Mouse (Mus musculus) heart, postnatal 25 days (tissue): ENCODE results near the gene Arhgap27. TPM values are rescaled to one million over a fixed set of nuclear protein-coding genes. Genes with fewer than 3 reads are reported as not detected.
A peak's percentile ranks its signal among the peaks of the same experiment; 100 is the strongest.

Experiments used
- DNase-seq: peaks from one replicate; pipeline ENCODE4 v3.0.0; 2022; ENCODE audit warnings: low spot score
- intact Hi-C: fragments of 180-260 bp; cut with DNase I; formaldehyde crosslinking; loops from one replicate; pipeline ENCODE4 v1.15.1; 2025
- total RNA-seq, 2 experiments: library from RNA; stranded (reverse); gene quantifications; 2 replicates each; pipeline ENCODE4 v1.2.3; 2021

Gene Arhgap27
- total RNA-seq, 2 experiments from 2014 or later: 13.9 to 17.8 TPM

DNA sequence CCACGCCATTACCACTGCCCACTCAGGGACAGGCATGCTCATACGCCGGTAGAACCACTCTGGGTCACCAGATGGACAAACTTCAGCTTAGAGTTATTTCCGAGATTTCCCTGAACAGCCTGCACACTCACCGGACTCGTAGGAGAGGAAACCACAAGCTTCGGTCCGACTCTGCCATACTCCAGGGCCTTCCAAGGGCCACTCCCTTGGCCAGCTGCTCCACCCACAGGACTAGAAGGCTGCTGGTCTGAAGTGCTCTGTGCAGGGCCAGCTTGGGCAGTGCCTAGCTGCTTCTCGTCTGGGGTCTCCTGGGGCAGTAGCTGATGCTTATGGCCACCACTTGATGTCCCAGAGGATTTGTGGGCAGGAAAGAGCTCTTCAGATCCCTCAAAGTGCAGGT lies 23.3 kb upstream of the Arhgap27 start:
- no peak for DNase-seq
- intact Hi-C loops: no loop called here

DNA sequence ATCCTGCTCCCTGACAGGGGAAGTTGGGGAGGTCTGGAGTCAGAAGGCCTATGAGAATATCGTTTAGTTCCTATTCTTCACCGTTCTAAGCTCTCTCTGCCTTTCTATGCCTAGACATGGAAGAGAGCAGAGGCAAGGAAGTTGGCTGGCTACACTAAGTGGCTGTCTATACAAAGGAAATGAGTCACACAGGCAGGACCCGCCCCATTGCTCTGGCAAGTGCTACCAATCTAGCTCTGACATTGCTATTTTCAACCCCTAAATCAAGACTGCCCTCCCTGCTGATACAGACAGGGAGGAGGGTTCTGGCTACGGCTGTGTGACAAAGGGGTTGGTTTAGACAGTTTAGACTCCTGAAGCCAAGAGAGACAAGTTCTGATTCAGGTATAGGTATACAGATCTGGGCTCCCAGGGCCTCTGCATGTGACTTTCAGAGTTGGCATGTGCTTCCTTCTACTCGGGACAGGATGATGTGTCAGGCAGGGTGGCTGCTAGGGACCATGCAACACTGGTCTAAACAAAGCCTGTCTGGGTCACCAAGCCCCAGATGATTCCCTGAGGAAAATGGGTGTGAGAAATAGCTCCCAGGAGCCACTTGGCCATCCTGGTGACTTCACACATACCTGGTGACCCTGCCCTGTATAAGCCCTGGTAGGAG lies 18.6 kb upstream of the Arhgap27 start:
- DNase-seq: peak; percentile 82
- intact Hi-C loops: no loop called here

DNA sequence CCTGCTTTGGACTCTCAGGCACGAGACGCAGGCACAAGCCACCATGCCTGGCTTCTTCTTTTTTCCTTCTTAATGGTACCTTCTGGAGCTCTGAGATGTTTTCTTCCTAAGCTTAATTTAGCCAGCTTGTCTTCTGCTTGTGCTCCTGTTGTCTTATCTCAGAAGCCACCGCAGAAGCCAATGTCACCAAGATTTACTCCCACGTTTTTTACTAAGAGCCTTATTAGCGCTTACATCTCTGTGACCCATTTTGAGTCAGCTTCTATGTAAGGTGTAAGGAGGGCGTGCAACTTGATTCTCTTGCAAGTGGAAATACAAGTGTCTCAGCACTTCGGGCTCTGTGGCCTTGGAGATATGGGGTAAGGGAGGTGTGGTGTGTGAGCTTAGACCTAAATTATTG lies 18.0 kb upstream of the Arhgap27 start:
- intact Hi-C loops: no loop called here
- DNase-seq: no peak

DNA sequence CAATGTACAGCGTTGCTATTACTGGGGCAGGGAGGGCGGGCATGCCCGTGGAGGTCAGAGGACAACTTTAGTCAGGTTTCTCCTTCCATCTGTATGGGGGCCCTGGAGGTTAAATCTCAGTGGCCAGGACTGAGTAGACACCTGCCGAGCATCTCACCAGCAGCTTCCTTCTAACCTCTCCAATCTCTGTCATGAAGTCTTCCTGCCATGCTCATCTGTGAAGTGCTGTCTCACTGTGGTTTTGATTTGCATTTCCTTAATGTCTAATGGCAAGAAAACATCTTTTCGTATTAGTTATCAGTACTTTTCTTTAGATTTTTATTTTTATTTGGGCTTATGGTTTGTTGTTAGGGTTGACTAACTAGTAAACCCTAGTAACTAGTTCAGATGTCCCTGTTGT lies 17.0 kb upstream of the Arhgap27 start:
- intact Hi-C loops: no loop called here
- no peak for DNase-seq

DNA sequence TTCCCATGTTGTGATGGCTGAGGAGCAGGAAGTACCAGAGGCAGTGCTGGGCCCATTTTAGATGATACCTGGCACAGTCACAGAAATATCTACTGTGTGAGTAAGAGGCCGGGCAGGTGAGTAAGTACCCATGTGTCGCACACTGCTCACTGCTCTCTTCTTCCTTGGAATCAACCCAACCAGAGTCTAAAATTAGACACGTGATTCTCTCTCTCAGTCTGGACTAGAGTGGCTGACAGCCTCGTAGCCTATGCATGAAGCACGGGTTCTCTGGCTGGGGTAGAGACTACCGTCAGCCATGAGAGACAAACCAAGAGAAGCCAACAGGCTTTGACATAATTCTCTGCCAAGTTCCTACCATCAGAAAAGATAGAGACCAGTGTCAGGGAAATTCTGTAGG lies 14.8 kb upstream of the Arhgap27 start:
- no peak for DNase-seq
- intact Hi-C loops: loop anchor here (5.0 kb wide), 1 partner anchor 34 kb away; the partner anchor contains the start of gene Plekhm1

GRCm38 (mm10) chr11:103375772-103376171 lies 12.3 kb upstream of the Arhgap27 start:
- intact Hi-C loops: loop anchor here (5.0 kb wide), 1 partner anchor 37 kb away; the partner anchor contains the start of gene Plekhm1
- no peak for DNase-seq

- intact Hi-C loops: loop anchor here (5.0 kb wide), 1 partner anchor 37 kb away; the partner anchor contains the start of gene Plekhm1
- DNase-seq: no peak
Measured at GRCm38 (mm10) chr11:103375258-103375657, 11.8 kb upstream of the Arhgap27 start.

GRCm38 (mm10) chr11:103373922-103374321 lies 10.4 kb upstream of the Arhgap27 start:
- intact Hi-C loops: no loop called here

GRCm38 (mm10) chr11:103372561-103372960 lies 9.1 kb upstream of the Arhgap27 start:
- intact Hi-C loops: no loop called here
- no peak for DNase-seq

More at GRCm38 (mm10) chr11:103373922-103374321, 10.4 kb upstream of the Arhgap27 start:
- no peak for DNase-seq

- intact Hi-C loops: no loop called here
- peak; percentile 33 for DNase-seq
Measured at GRCm38 (mm10) chr11:103372068-103372467, 8.6 kb upstream of the Arhgap27 start.

- intact Hi-C loops: no loop called here
- peak; percentile 50 for DNase-seq
Measured at GRCm38 (mm10) chr11:103371222-103371539, 7.7 kb upstream of the Arhgap27 start.

- DNase-seq: no peak
- intact Hi-C loops: no loop called here
Measured at GRCm38 (mm10) chr11:103370397-103371221, 7.1 kb upstream of the Arhgap27 start.

DNA sequence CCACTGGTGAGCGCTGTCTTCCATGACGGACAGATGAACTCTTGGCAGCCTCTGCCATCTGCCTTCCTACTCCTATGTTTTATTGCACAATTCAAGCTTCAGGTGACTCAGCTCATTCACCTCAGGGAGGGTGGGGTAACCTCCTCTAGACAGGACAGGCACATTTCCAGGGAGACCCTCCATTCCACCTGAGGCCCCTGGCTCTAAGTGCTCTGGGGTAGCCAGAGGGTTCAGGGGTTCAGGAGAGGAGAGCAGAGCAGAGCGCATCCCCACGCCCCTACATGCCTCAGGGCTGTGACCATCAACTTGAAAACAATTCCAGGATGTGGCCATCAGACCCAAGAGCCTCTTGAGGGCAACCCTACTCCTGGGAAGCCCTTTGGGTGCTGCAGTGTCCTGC lies 2.0 kb upstream of the Arhgap27 start:
- intact Hi-C loops: no loop called here

DNA sequence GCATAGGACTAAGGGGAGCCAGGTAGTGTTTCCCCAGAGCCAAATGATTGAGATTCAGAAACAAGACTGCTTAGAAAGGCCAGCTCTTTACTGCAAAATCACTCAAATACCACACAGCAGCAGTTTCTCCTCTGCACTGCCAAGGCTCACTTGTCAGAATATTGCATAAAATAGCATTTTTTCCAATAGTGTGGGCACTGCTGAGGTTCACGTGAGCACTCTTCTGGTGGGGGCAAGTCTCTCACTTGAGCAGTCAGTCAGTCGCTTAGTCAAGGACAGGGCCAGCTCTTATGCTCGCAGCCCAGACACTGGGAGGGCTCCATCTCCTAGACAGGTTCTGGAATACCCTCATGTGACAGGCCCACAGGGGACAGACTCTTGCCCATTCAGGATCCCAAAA lies 1.5 kb upstream of the Arhgap27 start:
- intact Hi-C loops: no loop called here
- no peak for DNase-seq

More for the DNA sequence above, 2.0 kb upstream of the Arhgap27 start:
- no peak for DNase-seq

DNA sequence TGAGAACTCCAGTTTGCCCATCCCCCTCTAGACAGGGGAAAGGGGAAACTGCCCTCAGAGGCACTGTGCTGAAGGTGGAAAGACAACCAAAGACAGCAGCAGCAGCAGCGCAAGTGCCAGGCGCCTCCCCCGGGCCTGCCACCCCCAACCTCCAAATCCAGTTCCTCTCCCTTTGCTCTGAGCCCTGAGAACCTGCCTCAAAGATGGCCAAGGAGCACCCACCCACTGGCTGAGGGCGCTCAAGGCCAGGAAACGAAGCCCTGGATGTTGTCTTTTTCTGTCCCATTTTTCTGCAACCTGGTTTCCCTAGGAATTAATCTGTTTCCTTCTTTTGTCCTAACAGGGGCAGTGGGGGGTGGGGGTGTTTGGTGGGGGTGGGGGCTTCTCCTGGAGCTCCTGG lies 843 bp upstream of the Arhgap27 start:
- intact Hi-C loops: no loop called here

DNA sequence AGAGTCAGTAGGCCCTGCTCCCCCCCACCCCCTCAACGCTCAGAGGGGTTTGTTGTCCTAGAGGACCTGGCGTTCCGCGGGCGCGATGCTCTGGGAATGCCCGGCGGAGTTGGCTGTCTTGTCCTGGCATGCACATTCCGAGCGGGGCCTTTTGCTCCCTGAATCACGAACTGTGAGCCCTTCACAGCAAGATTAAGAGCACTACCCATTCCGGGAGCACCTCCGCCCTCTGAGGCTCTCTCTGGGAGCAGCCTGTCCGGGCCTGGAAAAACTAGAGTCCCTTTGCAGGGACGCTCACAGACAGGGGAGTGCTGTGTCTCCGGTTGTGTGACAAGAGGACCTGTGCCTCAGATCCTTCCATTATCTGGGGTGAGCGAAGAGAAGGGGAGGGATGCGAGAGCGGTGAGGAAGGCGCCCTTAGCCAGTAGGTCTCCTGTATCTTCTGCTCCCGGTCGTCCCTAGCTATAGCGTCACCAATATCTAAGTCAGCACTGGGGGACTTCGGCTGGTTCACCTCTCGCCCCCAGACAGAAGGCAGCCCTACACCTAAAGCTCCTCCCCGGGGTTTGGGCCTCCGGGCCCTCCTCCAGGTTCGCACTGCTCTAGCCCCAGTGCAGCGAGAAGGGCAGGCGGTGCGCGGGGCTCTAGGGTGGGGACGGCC lies 841 bp downstream of the Arhgap27 start:
- intact Hi-C loops: no loop called here
- DNase-seq: no peak

More for the DNA sequence above, 843 bp upstream of the Arhgap27 start:
- no peak for DNase-seq

- intact Hi-C loops: no loop called here
- DNase-seq: no peak
Measured at GRCm38 (mm10) chr11:103362054-103362432, 1.4 kb downstream of the Arhgap27 start.

- no peak for DNase-seq
- intact Hi-C loops: no loop called here
Measured at GRCm38 (mm10) chr11:103361396-103362053, 2.0 kb downstream of the Arhgap27 start.

- no peak for DNase-seq
- intact Hi-C loops: loop anchor here (1.0 kb wide), 1 partner anchor 42 kb away; no protein-coding TSS in a partner anchor
Measured at GRCm38 (mm10) chr11:103360661-103361081, 2.8 kb downstream of the Arhgap27 start.
